Mouse (Mus musculus) testis, adult 2 months (tissue): ENCODE data around the gene Zbtb42. TPM values are rescaled to one million over a fixed set of nuclear protein-coding genes. Genes with fewer than 3 reads are reported as not detected.

Experiments used
- H3K27ac ChIP-seq: fragments of 200-500 bp; 2 replicates; pipeline ENCODE4 v1.5.1; 2012; ENCODE audit warnings: low read depth, low read length; ENCODE audit not compliant: control insufficient read depth, insufficient read depth
- H3K27me3 ChIP-seq: fragments of 200-500 bp; 2 replicates; pipeline ENCODE4 v1.6.1; 2012; ENCODE audit warnings: mild to moderate bottlenecking, low read length, moderate library complexity; ENCODE audit not compliant: control insufficient read depth, insufficient read depth
- H3K36me3 ChIP-seq: fragments of 200-500 bp; 2 replicates; pipeline ENCODE4 v1.6.1; 2012; ENCODE audit warnings: mild to moderate bottlenecking, low read length; ENCODE audit not compliant: control insufficient read depth, insufficient read depth
- H3K4me1 ChIP-seq: fragments of 200-500 bp; 2 replicates; pipeline ENCODE4 v1.6.1; 2012; ENCODE audit warnings: low read length; ENCODE audit not compliant: control insufficient read depth, insufficient read depth
- H3K4me3 ChIP-seq: fragments of 200-500 bp; 2 replicates; pipeline ENCODE4 v1.5.1; 2012; ENCODE audit warnings: low read depth, mild to moderate bottlenecking, low read length, moderate library complexity, mixed read lengths; ENCODE audit not compliant: control insufficient read depth
- CTCF ChIP-seq: fragments of 200-500 bp; IDR thresholded peaks from 2 replicates; pipeline ENCODE4 v1.5.1; 2012; ENCODE audit warnings: low read depth, mild to moderate bottlenecking, inconsistent platforms, low read length, moderate library complexity; ENCODE audit not compliant: control insufficient read depth, insufficient read depth, insufficient replicate concordance
- POLR2A ChIP-seq: fragments of 200-500 bp; IDR thresholded peaks from 2 replicates; pipeline ENCODE4 v1.6.1; 2012; ENCODE audit warnings: low read depth, mild to moderate bottlenecking, inconsistent platforms, low read length, moderate library complexity; ENCODE audit not compliant: control insufficient read depth
- polyA plus RNA-seq: library from polyadenylated mRNA; depleted of rRNA; stranded (reverse); fragments of >200 nt; gene quantifications from 2 replicates; pipeline ENCODE4 v1.2.3, GENCODE M21; 2012; rRNA removed

Gene Zbtb42
- 49.9 and 55.5 TPM in 2 replicates for polyA plus RNA-seq

DNA sequence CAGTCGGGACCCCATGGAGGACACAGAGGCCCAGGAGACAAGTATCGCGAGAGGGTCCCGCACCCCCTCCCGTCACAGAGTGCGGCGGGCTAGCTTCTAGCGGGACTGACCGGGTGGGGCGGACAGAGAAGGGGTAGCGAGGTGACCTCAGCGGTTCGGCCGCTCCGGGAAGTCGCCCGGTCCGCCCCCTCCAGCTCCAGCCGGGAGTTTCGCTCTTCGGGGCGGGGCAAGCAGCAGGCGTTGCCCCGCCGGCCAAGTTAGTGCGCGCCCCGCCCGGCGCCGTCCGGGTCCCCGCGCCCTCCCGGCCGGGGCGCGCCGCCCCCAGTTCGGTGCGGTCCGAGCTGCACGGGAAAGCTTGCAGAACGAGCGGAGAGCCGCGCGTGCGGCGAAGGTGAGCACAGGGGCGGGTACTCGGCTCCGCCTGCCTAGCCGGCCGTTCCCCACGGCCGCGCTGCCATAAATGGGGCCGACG lies at the start of gene Zbtb42:
Zbtb42 (plus strand) TSS at position 274 of the 472 bp plus-strand sequence.
- Histone ChIP-seq H3K27ac (no peak within 1 kb of the TSS), H3K36me3 (no peaks in the 10 kb centered on the region), H3K4me1 (peaks cover 36% of the 10 kb centered on the region), H3K27me3 (no peaks in the 10 kb centered on the region), H3K4me3 (peak within 1 kb of the TSS; percentile 77)
- no peak for TF ChIP-seq POLR2A
- TF ChIP-seq CTCF, result no peak; the same call in 1 of the 2 replicates

DNA sequence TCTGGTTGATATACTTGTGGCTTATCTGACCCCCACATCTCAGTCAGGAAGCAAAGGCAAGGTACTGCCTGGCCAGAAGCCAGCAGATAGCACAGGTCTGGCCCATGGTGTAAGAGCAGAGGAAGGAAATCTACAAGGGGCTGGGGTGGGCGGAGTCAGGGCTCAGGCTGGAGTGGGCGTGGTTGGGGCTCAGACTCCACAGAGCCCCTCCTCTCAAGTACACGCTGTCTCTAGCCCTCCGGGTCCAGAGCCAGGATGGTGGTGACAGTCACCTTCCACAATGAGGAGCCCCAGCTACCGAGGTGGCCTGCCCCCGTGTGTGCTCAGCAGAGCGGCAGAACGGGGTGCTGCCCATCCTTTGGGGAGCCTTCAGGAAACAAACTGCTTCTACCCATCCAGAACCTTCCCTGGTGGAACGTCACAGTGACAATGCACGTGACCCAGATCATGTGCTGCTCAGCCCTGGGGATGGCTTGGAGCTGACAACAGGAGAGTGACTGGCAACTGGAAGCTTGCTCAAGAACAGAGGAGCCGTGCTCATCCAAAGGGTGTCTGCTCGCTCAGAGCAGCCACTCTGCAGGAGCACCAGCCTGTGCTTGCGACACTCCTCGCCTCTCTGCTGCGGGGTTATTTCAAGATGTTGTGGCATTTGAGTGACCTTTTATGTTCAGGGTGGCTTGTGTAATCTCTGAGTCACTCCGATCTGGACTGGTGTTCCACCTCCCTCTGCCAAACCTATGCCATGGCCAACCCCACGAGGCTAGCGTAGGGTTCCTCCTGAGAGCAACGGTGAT lies 49.5 kb upstream of the Zbtb42 start:
- H3K27me3 ChIP-seq, result no peaks in the 10 kb centered on the region
- peak overlapping the region; percentile 46 for H3K4me3 ChIP-seq
- TF ChIP-seq CTCF (no peak; the same call in 1 of the 2 replicates), POLR2A (peak; percentile 35; the same call in 1 of the 2 replicates)
- H3K4me1 ChIP-seq, result peaks cover 9% of the 10 kb centered on the region
- H3K36me3 ChIP-seq, result no peaks in the 10 kb centered on the region
- peak overlapping the region; percentile 25; the same call in 1 of the 2 replicates for H3K27ac ChIP-seq

DNA sequence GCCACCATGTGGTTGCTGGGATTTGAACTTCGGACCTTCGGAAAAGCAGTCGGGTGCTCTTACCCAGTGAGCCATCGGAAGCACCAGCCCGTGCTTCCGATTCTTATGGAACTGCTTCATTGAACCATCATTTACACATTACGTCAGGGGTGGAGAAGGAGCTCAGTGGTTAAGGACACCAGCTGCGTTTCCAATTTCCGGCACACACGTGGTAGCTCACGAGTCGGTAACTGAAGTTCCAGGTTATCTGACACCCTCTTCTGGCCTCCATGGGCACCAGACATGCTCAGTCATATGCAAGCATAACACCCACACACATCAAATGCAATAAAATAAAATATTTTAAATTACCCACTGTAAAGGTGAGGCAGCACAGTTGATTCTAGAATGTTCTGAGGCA lies 48.6 kb upstream of the Zbtb42 start:
- no peak for TF ChIP-seq POLR2A
- TF ChIP-seq CTCF, result no peak
- H3K27me3 ChIP-seq, result no peaks in the 10 kb centered on the region
- H3K4me3 ChIP-seq, result no peak overlapping the region
- peaks cover 9% of the 10 kb centered on the region for H3K4me1 ChIP-seq
- H3K27ac ChIP-seq, result no peak overlapping the region
- H3K36me3 ChIP-seq, result no peaks in the 10 kb centered on the region

GRCm38 (mm10) chr12:112630796-112631195 lies 47.8 kb upstream of the Zbtb42 start:
- Histone ChIP-seq H3K27me3 (no peaks in the 10 kb centered on the region), H3K27ac (no peak overlapping the region), H3K4me3 (no peak overlapping the region), H3K36me3 (no peaks in the 10 kb centered on the region), H3K4me1 (peaks cover 9% of the 10 kb centered on the region)
- no peak for TF ChIP-seq CTCF
- no peak for TF ChIP-seq POLR2A

- TF ChIP-seq POLR2A, result no peak
- TF ChIP-seq CTCF, result no peak
- H3K27ac ChIP-seq, result no peak overlapping the region
- no peaks in the 10 kb centered on the region for H3K36me3 ChIP-seq
- peaks cover 9% of the 10 kb centered on the region for H3K4me1 ChIP-seq
- H3K4me3 ChIP-seq, result no peak overlapping the region
- no peaks in the 10 kb centered on the region for H3K27me3 ChIP-seq
These were observed 47.2 kb upstream of the Zbtb42 start for GRCm38 (mm10) chr12:112631472-112631871.

GRCm38 (mm10) chr12:112632084-112632777 lies 46.4 kb upstream of the Zbtb42 start:
- H3K4me1 ChIP-seq, result peaks cover 9% of the 10 kb centered on the region
- H3K36me3 ChIP-seq, result no peaks in the 10 kb centered on the region
- no peaks in the 10 kb centered on the region for H3K27me3 ChIP-seq
- TF ChIP-seq CTCF (no peak), POLR2A (no peak)
- H3K4me3 ChIP-seq, result no peak overlapping the region
- H3K27ac ChIP-seq, result no peak overlapping the region

DNA sequence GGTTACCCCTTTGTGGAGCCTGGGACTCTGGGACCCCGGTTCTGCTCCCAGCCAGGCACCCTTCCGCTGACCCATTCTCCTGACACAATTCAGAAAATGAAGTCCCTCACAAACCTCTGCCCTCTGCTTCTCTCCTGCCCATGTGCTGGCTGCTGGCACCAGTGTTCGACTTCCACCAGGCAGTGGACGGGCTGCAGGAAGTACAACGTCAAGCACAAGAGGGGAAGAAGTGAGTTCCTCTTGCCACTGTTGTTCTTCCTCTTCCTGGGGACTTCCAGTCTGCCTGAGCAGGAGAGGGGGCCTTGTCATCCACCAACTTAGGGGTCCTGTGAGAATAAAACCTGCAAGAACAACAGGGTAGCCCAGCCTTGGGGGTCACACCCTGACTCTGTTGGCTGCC lies 45.7 kb upstream of the Zbtb42 start:
- Histone ChIP-seq H3K4me3 (no peak overlapping the region), H3K27ac (no peak overlapping the region), H3K27me3 (no peaks in the 10 kb centered on the region), H3K4me1 (peaks cover 9% of the 10 kb centered on the region), H3K36me3 (no peaks in the 10 kb centered on the region)
- TF ChIP-seq POLR2A, result no peak
- no peak for TF ChIP-seq CTCF
